Mouse (Mus musculus): Measurements from ENCODE around the gene Mroh8. TPM values are rescaled to one million over a fixed set of nuclear protein-coding genes. Genes with fewer than 3 reads are reported as not detected.

The Mroh8 gene
- polyA plus RNA-seq, 1 experiment: 1.3 TPM

DNA sequence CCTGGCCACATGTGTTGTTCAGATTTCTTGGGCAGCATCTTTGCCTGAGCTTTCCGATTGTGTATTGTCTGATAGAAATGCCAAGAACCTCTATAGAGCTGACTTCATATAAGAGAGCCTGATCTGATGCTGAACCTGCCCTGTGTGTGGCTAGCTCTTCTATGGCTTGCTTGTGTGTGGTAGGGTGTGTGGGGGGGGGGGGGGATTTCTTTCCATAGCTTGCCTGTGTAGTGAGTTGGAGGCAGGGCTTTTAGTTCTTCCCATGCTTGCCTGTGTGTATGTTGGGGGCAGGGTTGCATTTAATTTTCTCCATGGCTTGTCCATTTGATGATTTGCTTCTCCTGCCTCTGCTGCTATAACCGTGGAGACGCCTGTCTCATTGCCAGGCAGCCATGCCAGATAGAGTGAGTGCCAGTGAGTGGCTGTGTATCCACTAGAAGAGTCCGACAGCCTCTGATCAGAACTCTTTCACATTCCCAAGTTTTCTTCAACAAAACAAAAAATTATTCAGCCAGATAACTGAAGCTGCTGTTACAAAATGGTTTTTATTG lies 28.4 kb upstream of the Mroh8 start:
- peak in 1 of 2 experiments; percentile 33 for DNase-seq
- Histone ChIP-seq H3K4me1 (ENCODE audit: control insufficient read depth, insufficient read depth, low read length) (no peaks in the 10 kb centered on the region), H3K4me3 (replicated peaks; ENCODE audit: insufficient read depth, low read depth, low read length) (no peak overlapping the region), H3K27me3 (ENCODE audit: control insufficient read depth, insufficient read depth, low read length) (no peaks in the 10 kb centered on the region), H3K27ac (ENCODE audit: insufficient read depth, low read length) (no peak overlapping the region)
- 32% methylated on average over 4 of the region's 4 CpGs for WGBS
- no peak for TF ChIP-seq CTCF (IDR thresholded peaks at IDR 0.05; ENCODE audit: borderline replicate concordance, insufficient read depth, low read depth, low read length)
- TF ChIP-seq POLR2A (IDR thresholded peaks at IDR 0.05; ENCODE audit: borderline replicate concordance, insufficient read depth, low read length): no peak

DNA sequence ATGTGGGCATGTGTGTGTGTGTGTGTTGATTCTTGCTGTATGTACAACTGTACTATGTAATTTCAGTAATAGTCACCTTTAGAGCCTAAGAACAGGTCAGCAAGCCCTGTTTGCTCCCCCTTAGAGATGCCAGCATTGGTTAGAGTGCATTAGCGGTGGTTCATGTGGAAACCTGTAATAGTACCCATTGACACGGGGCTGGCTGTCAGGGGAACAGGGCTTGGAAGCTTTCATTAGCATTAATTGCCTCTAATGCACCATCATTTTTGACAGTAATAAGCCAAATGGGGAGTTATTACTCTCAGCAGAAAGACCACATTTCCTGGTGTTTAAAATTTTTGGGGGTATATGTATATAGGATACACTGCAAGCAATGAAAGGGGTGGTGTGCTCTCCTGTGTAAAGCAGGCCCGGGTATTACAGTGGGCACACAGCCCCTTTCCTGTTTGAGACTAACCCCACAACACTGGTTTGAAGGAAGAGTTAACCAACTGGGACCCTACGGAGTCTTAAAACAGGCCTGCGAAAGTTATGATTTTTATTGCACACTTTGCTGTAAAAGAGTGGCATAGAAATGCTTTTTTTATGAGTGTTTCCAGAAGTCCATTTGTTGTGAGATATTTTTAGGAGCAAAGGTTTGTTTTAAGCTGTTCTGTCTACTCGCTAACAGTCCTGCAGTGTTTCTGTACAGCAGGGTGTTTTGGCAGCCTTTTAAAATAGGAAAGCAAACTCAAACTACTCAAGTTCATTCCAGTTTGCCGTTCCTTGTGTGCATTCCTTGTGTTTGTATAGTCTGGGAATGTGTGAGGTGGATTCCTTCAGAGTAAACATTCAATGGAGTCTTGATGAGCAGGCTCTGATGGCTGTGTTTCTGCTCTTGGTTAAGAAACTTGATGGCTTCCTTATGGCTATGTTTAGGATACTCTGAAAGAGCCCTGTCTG lies 27.0 kb upstream of the Mroh8 start:
- H3K4me1 ChIP-seq (ENCODE audit: control insufficient read depth, insufficient read depth, low read length): no peaks in the 10 kb centered on the region
- no peak overlapping the region for H3K27ac ChIP-seq (ENCODE audit: insufficient read depth, low read length)
- no peak for TF ChIP-seq POLR2A (IDR thresholded peaks at IDR 0.05; ENCODE audit: borderline replicate concordance, insufficient read depth, low read length)
- no peak for TF ChIP-seq CTCF (IDR thresholded peaks at IDR 0.05; ENCODE audit: borderline replicate concordance, insufficient read depth, low read depth, low read length)
- H3K4me3 ChIP-seq (replicated peaks; ENCODE audit: insufficient read depth, low read depth, low read length): no peak overlapping the region
- no peaks in the 10 kb centered on the region for H3K27me3 ChIP-seq (ENCODE audit: control insufficient read depth, insufficient read depth, low read length)
- DNase-seq: no peak
- WGBS: 83% methylated on average over 7 of the region's 7 CpGs

DNA sequence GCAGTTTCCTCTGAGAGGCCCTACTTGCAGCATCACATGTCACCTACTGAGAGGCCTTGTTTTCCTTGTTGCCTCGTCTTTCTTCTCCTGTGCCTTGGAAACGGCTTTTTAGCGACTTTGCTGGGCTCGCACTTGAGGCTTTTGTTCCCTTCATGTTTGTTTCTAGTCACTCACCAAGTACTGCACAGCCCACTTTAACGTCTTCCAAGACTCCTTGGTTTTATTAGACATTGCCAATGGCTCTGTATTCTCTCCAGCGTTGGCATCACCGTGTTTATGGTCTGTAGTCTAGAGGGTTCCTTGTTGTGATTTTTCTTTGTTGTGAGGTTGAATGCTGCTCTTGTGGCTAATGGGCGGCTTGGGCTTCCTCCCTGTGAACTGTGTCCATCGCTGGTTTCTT lies 23.7 kb upstream of the Mroh8 start:
- peak in 1 of 2 experiments; percentile 21 for DNase-seq
- Histone ChIP-seq H3K4me3 (replicated peaks; ENCODE audit: insufficient read depth, low read depth, low read length) (no peak overlapping the region), H3K27ac (ENCODE audit: insufficient read depth, low read length) (no peak overlapping the region), H3K4me1 (ENCODE audit: control insufficient read depth, insufficient read depth, low read length) (no peaks in the 10 kb centered on the region), H3K27me3 (ENCODE audit: control insufficient read depth, insufficient read depth, low read length) (no peaks in the 10 kb centered on the region)
- TF ChIP-seq CTCF (IDR thresholded peaks at IDR 0.05; ENCODE audit: borderline replicate concordance, insufficient read depth, low read depth, low read length) (no peak), POLR2A (IDR thresholded peaks at IDR 0.05; ENCODE audit: borderline replicate concordance, insufficient read depth, low read length) (no peak)
- WGBS: 62% methylated on average over 9 of the region's 9 CpGs

DNA sequence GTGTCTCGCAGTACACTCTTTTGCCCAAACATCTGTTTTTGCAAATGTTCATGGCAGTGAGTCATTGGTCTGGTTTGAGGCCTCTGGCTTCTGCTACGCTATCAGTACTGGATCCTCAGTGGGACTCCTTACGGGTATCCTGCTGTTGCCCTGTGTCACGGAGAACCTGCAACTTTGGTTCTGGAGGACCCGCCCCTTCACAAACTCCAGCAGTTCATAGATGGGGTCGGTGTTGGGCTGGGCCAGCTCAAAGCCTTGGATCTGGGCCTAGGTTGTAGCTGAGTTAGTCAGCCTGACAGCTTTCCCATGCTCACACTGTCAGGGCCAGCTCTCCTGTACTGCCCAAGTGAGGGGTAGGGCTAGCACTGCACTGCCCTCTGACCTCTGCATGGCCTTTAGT lies 20.7 kb upstream of the Mroh8 start:
- H3K4me3 ChIP-seq (replicated peaks; ENCODE audit: insufficient read depth, low read depth, low read length): no peak overlapping the region
- H3K4me1 ChIP-seq (ENCODE audit: control insufficient read depth, insufficient read depth, low read length): no peaks in the 10 kb centered on the region
- 87% methylated on average over 6 of the region's 6 CpGs for WGBS
- H3K27me3 ChIP-seq (ENCODE audit: control insufficient read depth, insufficient read depth, low read length): no peaks in the 10 kb centered on the region
- no peak overlapping the region for H3K27ac ChIP-seq (ENCODE audit: insufficient read depth, low read length)
- no peak for TF ChIP-seq POLR2A (IDR thresholded peaks at IDR 0.05; ENCODE audit: borderline replicate concordance, insufficient read depth, low read length)
- TF ChIP-seq CTCF (IDR thresholded peaks at IDR 0.05; ENCODE audit: borderline replicate concordance, insufficient read depth, low read depth, low read length): no peak
- no peak for DNase-seq

DNA sequence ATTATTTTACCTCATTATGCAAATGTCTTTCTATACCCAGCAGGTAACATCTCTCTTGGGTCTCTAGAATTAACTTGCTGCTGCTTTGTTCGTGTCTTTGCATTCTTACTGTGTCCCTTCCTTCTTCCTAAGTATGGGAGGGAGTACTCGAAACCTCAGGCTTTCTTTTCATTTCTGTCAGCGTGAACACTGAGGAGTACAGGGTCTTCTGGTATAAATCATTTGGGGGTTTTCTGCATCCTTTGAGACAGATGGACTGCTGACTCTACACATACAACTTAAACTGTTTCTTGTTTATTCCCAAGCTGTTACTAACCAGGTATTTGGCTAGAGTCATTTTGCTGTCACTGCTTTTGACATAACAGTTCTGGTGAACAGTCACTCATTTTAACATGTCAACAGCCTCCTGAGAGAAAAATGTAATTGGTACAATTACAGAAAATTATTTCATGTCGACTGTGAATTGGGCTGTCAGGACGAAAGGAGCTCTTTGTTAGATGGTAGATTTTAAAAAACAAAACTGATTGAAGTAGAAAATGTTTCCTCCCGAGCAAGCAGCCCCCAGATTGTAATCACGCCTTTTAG lies 16.8 kb upstream of the Mroh8 start:
- H3K27me3 ChIP-seq (ENCODE audit: control insufficient read depth, insufficient read depth, low read length): no peaks in the 10 kb centered on the region
- no peaks in the 10 kb centered on the region for H3K4me1 ChIP-seq (ENCODE audit: control insufficient read depth, insufficient read depth, low read length)
- H3K4me3 ChIP-seq (replicated peaks; ENCODE audit: insufficient read depth, low read depth, low read length): no peak overlapping the region
- DNase-seq: no peak
- TF ChIP-seq POLR2A (IDR thresholded peaks at IDR 0.05; ENCODE audit: borderline replicate concordance, insufficient read depth, low read length) (no peak), CTCF (IDR thresholded peaks at IDR 0.05; ENCODE audit: borderline replicate concordance, insufficient read depth, low read depth, low read length) (no peak)
- no peak overlapping the region for H3K27ac ChIP-seq (ENCODE audit: insufficient read depth, low read length)
- WGBS: 82% methylated on average over 7 of the region's 7 CpGs

DNA sequence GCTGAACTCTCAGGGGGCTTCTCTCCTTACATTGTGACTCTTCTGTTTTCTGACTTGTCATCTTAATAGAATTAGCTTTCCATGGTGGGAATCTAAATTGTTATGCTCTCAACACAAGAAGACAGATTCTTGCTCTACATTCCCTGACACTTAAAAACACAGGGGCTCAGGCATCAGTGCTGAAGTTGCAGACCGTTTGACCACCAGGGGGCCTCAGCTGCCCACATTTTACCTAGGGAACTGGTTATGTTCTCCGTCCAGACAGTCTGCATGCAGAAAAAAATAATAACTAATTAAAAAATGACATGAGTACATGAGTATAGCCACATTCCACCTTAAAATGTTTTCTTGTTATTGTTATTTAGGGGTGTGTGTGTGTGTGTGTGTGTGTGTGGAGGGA lies 12.7 kb upstream of the Mroh8 start:
- WGBS: 8% methylated on average over 2 of the region's 2 CpGs
- TF ChIP-seq CTCF (IDR thresholded peaks at IDR 0.05; ENCODE audit: borderline replicate concordance, insufficient read depth, low read depth, low read length): peak; percentile 72
- no peak for TF ChIP-seq POLR2A (IDR thresholded peaks at IDR 0.05; ENCODE audit: borderline replicate concordance, insufficient read depth, low read length)
- H3K27ac ChIP-seq (ENCODE audit: insufficient read depth, low read length): no peak overlapping the region
- peak; percentile 42 to 64 for DNase-seq
- no peaks in the 10 kb centered on the region for H3K4me1 ChIP-seq (ENCODE audit: control insufficient read depth, insufficient read depth, low read length)
- no peaks in the 10 kb centered on the region for H3K27me3 ChIP-seq (ENCODE audit: control insufficient read depth, insufficient read depth, low read length)
- H3K4me3 ChIP-seq (replicated peaks; ENCODE audit: insufficient read depth, low read depth, low read length): no peak overlapping the region

DNA sequence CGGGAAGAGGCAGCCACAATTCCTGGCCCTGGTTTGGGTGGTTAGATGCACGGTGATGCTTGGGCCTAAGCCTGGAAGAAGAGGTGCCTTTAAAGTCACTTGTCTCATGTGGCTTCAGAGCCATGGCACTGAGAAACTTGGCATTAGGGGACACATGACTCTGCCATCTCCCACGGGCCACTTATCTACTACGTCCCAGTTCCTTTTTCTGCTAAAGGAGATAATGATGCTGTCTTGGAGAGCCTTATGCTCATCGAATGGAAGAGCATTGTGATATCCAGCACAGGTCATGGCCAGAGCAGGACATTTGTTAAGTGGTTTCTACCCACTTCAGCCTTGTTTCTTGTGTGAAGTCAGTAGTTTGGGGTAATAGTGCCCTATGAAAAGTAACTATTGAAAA lies 9.6 kb upstream of the Mroh8 start:
- H3K27me3 ChIP-seq (ENCODE audit: control insufficient read depth, insufficient read depth, low read length): no peaks in the 10 kb centered on the region
- 79% methylated on average over 5 of the region's 5 CpGs for WGBS
- TF ChIP-seq POLR2A (IDR thresholded peaks at IDR 0.05; ENCODE audit: borderline replicate concordance, insufficient read depth, low read length) (no peak), CTCF (IDR thresholded peaks at IDR 0.05; ENCODE audit: borderline replicate concordance, insufficient read depth, low read depth, low read length) (no peak)
- H3K4me3 ChIP-seq (replicated peaks; ENCODE audit: insufficient read depth, low read depth, low read length): no peak overlapping the region
- 0 out of 2 replicates have a peak, but pooled peaks cover 2% of the 10 kb centered on the region for H3K4me1 ChIP-seq (ENCODE audit: control insufficient read depth, insufficient read depth, low read length)
- no peak for DNase-seq
- no peak overlapping the region for H3K27ac ChIP-seq (ENCODE audit: insufficient read depth, low read length)
